Mouse (Mus musculus) embryonic fibroblast, embryonic 13.5 days (primary cell): Measurements from ENCODE around the gene Nptx1.

Experiments
- CTCF ChIP-seq: IDR thresholded peaks from 2 replicates; pipeline ENCODE4 v1.5.1; 2011; ENCODE audit warnings: mild to moderate bottlenecking, control low read depth, low read length, moderate library complexity, borderline replicate concordance; ENCODE audit not compliant: insufficient read depth
- POLR2A ChIP-seq: IDR thresholded peaks from 2 replicates; pipeline ENCODE4 v1.6.1; 2011; ENCODE audit warnings: low read depth, mild to moderate bottlenecking, control low read depth, low read length, moderate library complexity

DNA sequence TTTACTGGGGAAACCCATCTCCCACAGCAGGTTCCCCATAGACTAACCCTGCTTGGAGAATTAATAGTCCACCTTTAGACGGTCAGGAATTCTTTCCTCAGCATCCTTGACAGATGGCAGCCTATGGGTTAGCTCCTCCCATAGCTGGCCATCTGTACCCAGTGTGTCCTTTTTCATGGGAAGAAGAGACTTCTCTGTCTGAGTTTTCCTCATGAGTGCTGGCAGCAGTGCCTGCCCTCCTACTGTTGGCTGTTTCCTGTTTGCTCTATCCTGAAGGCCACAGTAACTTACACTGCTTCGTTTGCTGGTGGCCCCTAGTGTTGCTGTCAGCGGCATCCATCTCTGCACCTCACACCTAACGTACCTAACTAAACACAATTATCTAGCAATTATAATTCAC is 50.1 kb downstream of the Nptx1 start:
- no peak for TF ChIP-seq CTCF
- TF ChIP-seq POLR2A: no peak
